Mouse (Mus musculus): ENCODE measurements around the gene Dlgap4.

Dlgap4 gene

GRCm38 (mm10) chr2:156658751-156659150 is 45.2 kb downstream of the Dlgap4 start:
- DNase-seq (ENCODE audit: low spot score) = peak; percentile 32

DNA sequence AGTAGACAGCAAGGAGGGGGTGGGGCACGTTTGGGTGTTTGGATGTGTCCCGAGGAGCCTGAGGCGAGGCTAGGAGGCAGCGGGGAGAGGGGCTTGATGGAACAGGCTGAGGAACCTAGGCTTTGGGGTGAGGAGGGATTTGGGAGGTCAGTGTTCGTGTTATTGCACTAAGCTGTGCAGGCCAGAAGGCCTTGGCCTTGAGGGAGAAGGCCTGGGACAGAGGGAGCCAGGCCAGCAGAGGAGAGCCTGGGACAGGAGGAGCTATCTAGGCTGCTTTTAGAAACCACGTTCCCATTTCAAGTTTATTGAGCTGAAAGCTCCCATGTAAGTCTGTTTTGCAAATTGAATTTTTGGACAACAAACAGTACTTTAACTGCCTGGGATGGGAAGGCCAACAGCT is 46.5 kb downstream of the Dlgap4 start:
- DNase-seq (ENCODE audit: low spot score) = no peak

GRCm38 (mm10) chr2:156663162-156663561 is 49.7 kb downstream of the Dlgap4 start:
- no peak for DNase-seq (ENCODE audit: low spot score)

- DNase-seq (ENCODE audit: low spot score) = no peak
Observed at GRCm38 (mm10) chr2:156664407-156664806, 50.9 kb downstream of the Dlgap4 start.

DNA sequence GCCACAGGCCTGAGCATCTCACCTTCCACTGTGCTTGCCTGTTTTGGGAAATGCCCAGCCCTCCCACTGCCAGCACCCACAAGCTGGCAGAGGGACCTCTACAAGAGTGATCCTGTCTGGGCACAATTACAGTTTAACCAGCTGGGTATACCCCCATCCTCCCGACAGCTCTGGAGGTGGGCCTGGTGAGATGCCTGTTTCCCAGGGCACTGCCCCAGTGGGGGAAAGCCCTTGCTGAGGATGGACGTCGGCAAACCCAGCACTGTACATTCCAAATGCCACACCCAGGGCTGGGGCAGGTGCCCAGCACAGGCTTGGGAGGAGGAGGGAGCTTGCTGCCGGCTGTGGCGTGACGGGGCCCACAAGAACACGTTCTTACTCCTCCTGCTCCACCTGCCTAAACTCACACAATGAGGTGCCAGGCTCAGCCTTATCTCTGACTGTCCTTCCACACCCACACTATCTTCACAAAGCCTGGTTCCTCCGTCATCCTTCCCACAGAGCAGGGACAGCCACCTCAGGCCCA is 51.6 kb downstream of the Dlgap4 start:
- no peak for DNase-seq (ENCODE audit: low spot score)

GRCm38 (mm10) chr2:156665620-156666196 is 52.2 kb downstream of the Dlgap4 start:
- no peak for DNase-seq (ENCODE audit: low spot score)

DNA sequence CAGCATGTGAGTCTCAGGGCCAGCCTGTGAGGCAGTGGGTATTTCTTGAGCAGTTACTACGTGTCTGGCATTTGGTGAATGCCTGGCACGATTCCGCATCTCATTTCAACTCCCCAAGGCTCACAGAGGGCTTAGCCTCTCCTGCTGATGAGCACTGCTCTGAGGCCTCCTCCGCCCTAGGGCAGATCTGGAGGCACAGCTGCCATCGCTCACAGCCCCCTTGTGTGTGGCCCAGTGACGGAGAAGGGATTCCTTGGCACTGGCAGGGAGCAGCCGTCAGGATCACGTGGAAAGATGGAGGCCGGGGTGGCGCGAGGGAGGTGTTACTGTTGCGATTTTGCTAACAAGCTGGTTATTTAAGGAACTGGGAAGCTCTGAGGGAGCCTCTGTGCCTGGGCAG is 52.7 kb downstream of the Dlgap4 start:
- DNase-seq (ENCODE audit: low spot score) = peak; percentile 37

- no peak for DNase-seq (ENCODE audit: low spot score)
Observed at GRCm38 (mm10) chr2:156667290-156667689, 53.8 kb downstream of the Dlgap4 start.

GRCm38 (mm10) chr2:156668625-156669024 is 55.1 kb downstream of the Dlgap4 start:
- no peak for DNase-seq (ENCODE audit: low spot score)

- no peak for DNase-seq (ENCODE audit: low spot score)
Observed at GRCm38 (mm10) chr2:156673307-156673706, 59.8 kb downstream of the Dlgap4 start.

- DNase-seq (ENCODE audit: low spot score) = no peak
Observed at GRCm38 (mm10) chr2:156673881-156674669, 60.6 kb downstream of the Dlgap4 start.

- DNase-seq (ENCODE audit: low spot score) = peak; percentile 29
Observed at GRCm38 (mm10) chr2:156676885-156677284, 63.4 kb downstream of the Dlgap4 start.

GRCm38 (mm10) chr2:156678112-156678511 is 64.6 kb downstream of the Dlgap4 start:
- no peak for DNase-seq (ENCODE audit: low spot score)

DNA sequence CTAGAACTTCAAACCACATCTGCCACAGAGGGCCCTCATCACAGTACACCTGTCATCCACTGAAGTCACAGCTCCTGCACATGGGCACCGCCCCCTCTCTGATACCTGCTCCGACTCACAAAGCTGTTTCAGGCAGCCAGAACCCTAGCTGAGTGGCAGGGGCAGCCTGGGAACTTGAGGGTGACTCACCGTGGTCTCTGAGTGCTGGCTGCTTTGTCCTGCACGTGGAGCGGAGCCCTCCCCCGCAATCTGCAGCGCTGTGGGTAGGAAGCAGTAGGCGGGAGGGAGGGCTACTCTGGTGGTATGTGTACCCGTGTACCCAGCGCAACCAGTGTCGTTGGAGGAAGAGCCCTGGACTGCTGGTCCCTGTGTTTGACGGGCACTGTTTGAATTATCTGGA is 69.5 kb downstream of the Dlgap4 start:
- DNase-seq (ENCODE audit: low spot score) = no peak

DNA sequence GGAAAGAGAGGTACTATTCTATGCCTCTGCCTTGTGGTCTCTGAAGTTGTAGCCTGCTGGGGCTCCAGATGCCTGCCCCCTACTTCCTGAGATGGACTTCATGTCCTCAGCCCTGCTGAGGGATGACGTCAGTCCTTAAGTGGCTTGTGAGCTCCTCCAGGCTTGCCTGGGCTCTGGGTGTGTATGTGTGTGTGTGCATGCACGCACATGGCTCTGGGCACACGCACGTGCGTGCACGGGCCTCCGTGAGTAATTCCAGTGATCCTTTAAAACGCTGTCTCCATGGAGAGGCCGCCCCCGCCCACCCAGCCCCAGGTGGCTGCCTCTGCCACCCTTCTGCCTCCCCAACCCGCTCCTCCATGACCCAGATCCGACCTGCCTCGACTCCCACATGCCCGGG is 72.5 kb downstream of the Dlgap4 start:
- no peak for DNase-seq (ENCODE audit: low spot score)

DNA sequence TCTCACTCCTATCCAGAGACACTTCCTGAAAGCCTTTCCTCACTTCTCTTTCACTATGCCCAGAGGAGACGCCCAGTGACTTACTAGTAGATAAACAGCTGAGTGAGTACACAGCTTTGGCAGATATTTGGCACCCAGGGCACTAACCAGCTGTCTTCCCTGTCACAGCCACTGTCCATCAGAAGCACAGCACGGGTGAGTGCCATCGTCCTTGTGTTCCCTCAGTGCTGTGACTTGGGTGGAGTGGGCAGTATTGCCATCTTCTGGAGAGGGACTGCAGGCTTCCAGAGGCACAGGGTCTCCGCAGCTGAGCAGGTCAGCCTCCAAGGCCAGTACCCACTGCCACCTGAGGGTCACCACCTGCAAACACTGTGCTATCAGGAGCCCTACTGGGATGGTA is 73.2 kb downstream of the Dlgap4 start:
- no peak for DNase-seq (ENCODE audit: low spot score)

- peak; percentile 51 for DNase-seq (ENCODE audit: low spot score)
Observed at GRCm38 (mm10) chr2:156688604-156689003, 75.1 kb downstream of the Dlgap4 start.

DNA sequence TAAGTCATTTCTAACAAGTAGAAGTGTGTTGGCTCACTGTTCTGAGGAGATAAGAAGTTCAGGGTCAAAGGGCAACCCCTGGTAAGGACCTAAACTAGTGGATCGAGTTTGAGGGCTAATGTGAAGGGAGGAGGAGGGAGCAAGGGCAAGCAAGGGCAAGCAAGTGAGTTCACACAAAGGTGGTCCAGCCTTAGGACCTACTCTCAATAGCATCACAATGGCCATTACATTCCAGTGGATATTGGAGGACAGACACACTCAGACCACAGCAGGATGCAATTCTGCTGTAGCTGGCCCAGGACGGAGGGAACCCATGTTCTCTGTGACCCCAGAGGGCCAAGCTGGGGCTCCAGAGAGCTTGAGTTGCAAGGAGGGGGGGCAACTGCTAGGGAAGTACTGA is 77.3 kb downstream of the Dlgap4 start:
- DNase-seq (ENCODE audit: low spot score) = no peak

DNA sequence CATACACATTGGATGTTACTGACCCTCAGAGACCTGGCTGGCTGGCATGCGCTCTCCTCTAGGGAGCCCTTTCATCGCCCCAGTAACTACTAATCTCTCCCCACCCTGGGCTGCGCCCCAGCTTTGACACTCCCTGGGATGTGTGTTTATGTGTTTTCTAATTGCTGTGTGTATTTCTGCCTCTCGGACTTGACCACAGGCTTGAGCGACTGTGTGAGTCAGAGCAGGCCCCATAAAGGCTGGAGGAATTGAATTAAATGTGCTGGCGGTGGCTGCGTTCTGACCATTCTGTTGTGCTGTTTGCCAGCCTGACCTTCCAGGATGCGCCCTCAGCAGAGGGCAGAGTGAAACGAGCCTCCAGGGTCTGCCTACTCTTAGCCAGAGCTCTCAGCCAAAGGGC is 78.2 kb downstream of the Dlgap4 start:
- no peak for DNase-seq (ENCODE audit: low spot score)

DNA sequence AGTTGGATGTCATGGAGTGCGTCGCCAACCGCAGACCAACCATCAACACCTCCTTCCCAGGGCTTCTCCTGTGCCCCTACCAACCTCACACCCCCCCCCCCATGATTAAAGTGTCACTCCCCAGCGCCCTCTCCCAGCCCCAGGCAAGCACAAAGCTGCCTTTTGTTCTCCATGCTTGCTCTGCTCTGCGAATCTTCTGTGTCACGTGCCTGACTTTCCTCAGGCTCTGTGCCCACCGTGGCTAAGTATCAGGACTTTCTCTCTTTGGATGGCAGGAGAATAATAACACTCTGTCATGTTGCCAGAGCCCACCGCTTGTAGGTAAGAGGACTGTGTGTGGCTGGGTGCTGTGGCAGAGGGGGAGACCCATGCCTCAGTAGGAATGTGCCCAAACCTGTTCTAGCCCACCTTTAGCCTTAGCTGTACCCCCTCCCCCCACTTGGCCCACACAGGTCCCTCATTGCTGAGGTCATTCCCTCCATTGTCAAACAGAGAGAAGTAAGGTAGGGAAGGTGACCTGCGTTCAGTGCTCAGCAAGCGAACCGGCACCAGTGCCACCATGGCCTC is 79.8 kb downstream of the Dlgap4 start:
- DNase-seq (ENCODE audit: low spot score) = no peak

DNA sequence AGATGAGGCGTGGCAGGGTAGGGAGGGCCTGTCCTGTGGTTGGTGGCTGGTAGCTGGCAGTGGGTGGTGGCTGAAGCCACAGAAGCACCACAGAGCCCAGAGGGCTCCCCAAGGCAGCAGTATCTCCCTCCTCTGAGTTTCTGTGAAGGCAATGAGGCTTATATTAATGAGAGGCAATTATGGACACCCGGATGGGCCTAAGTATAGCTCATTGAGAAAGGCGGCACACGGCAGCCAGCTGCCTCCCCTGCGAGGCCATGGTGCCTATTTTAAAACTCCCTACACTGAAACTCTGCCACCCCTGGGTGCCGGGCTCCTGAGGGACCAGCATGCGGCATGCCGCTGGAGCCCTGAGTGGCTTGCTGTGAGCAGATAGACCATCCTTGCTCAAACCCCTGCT is 83.8 kb downstream of the Dlgap4 start:
- DNase-seq (ENCODE audit: low spot score) = peak; percentile 55

DNA sequence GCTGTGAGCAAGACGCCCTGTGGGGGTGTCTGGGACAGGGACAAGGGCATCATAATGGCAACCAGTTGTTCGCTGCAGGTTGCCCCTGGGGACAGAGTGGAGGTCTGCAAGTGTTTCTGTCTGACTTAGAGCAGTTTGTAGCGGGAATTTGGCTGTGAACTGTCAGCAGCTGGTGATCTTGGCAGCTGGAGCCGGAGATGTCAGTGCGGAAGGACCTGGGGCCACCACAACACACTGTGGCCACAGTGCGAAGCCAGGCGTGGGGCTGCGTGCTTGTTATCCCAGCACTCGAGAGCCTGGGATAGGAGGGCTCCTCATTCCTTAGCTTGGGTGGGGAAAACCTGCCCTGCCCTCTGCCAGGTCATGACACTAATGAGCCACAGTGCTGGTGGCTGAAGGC is 84.7 kb downstream of the Dlgap4 start:
- DNase-seq (ENCODE audit: low spot score) = no peak

GRCm38 (mm10) chr2:156705473-156705872 is 92.0 kb downstream of the Dlgap4 start:
- DNase-seq (ENCODE audit: low spot score) = peak; percentile 94
